Mouse (Mus musculus): ENCODE measurements at regions not wholly inside any gene's neighbourhood (a gene's known extent, or its start where the extent isn't known, plus 50 kb on each side); places are given as distances from the start of the nearest gene placed in this dataset.

- ATAC-seq, result no peak
- TF ChIP-seq CTCF (IDR thresholded peaks at IDR 0.05), result no peak
- in situ Hi-C loops (cut with MboI; ENCODE audit: low pct_unique_long_range_greater_than_20kb), result no loop called here
- H3K27me3 ChIP-seq, result no peaks in the 10 kb centered on the region
- CTCF ChIA-PET, result no interaction called here
- POLR2A ChIA-PET, result no interaction called here
- no peak for DNase-seq (ENCODE audit: low read depth, low spot score)
Observed at GRCm38 (mm10) chr13:79057424-79057823, 857.9 kb upstream of the Nr2f1 start.

- ATAC-seq (no peak), DNase-seq (ENCODE audit: low read depth, low spot score) (no peak)
- ChIA-PET POLR2A (no interaction called here), CTCF (no interaction called here)
- no peak for TF ChIP-seq CTCF (IDR thresholded peaks at IDR 0.05)
- in situ Hi-C loops (cut with MboI; ENCODE audit: low pct_unique_long_range_greater_than_20kb), result no loop called here
- H3K27me3 ChIP-seq, result no peaks in the 10 kb centered on the region
Observed at GRCm38 (mm10) chr13:79054481-79054880, 854.9 kb upstream of the Nr2f1 start.

- TF ChIP-seq CTCF (IDR thresholded peaks at IDR 0.05), result no peak
- ChIA-PET POLR2A (no interaction called here), CTCF (no interaction called here)
- in situ Hi-C loops (cut with MboI; ENCODE audit: low pct_unique_long_range_greater_than_20kb), result no loop called here
- ATAC-seq, result no peak
- DNase-seq (ENCODE audit: low read depth, low spot score), result no peak
- no peaks in the 10 kb centered on the region for H3K27me3 ChIP-seq
Observed at GRCm38 (mm10) chr13:79053428-79053827, 853.9 kb upstream of the Nr2f1 start.

- peaks cover 11% of the 10 kb centered on the region for H3K27me3 ChIP-seq
- in situ Hi-C loops (cut with MboI; ENCODE audit: low pct_unique_long_range_greater_than_20kb), result no loop called here
- CTCF ChIA-PET, result no interaction called here
- TF ChIP-seq CTCF (IDR thresholded peaks at IDR 0.05), result no peak
- ATAC-seq (no peak), DNase-seq (ENCODE audit: low read depth, low spot score) (no peak)
- POLR2A ChIA-PET, result no interaction called here
Observed at GRCm38 (mm10) chr13:79047240-79047639, 847.7 kb upstream of the Nr2f1 start.

- CTCF ChIA-PET, result no interaction called here
- no peak for TF ChIP-seq CTCF (IDR thresholded peaks at IDR 0.05)
- peaks cover 11% of the 10 kb centered on the region for H3K27me3 ChIP-seq
- in situ Hi-C loops (cut with MboI; ENCODE audit: low pct_unique_long_range_greater_than_20kb), result no loop called here
- POLR2A ChIA-PET, result no interaction called here
- ATAC-seq, result no peak
- no peak for DNase-seq (ENCODE audit: low read depth, low spot score)
Observed at GRCm38 (mm10) chr13:79044657-79045056, 845.1 kb upstream of the Nr2f1 start.

- no peaks in the 10 kb centered on the region for H3K27me3 ChIP-seq
- ATAC-seq, result no peak
- TF ChIP-seq CTCF (IDR thresholded peaks at IDR 0.05), result no peak
- POLR2A ChIA-PET, result no interaction called here
- in situ Hi-C loops (cut with MboI; ENCODE audit: low pct_unique_long_range_greater_than_20kb), result no loop called here
- CTCF ChIA-PET, result no interaction called here
- no peak for DNase-seq (ENCODE audit: low read depth, low spot score)
Observed at GRCm38 (mm10) chr13:79037883-79038282, 838.3 kb upstream of the Nr2f1 start.

- H3K27me3 ChIP-seq, result no peaks in the 10 kb centered on the region
- CTCF ChIA-PET, result no interaction called here
- no peak for TF ChIP-seq CTCF (IDR thresholded peaks at IDR 0.05)
- no peak for DNase-seq (ENCODE audit: low read depth, low spot score)
- no peak for ATAC-seq
- in situ Hi-C loops (cut with MboI; ENCODE audit: low pct_unique_long_range_greater_than_20kb), result no loop called here
- POLR2A ChIA-PET, result no interaction called here
Observed at GRCm38 (mm10) chr13:79035276-79035675, 835.7 kb upstream of the Nr2f1 start.

GRCm38 (mm10) chr13:79029974-79030373, 830.4 kb upstream of the Nr2f1 start:
- ATAC-seq (no peak), DNase-seq (ENCODE audit: low read depth, low spot score) (no peak)
- in situ Hi-C loops (cut with MboI; ENCODE audit: low pct_unique_long_range_greater_than_20kb), result no loop called here
- peaks cover 3% of the 10 kb centered on the region for H3K27me3 ChIP-seq
- CTCF ChIA-PET, result no interaction called here
- TF ChIP-seq CTCF (IDR thresholded peaks at IDR 0.05), result no peak
- POLR2A ChIA-PET, result no interaction called here

- peaks cover 3% of the 10 kb centered on the region for H3K27me3 ChIP-seq
- ChIA-PET POLR2A (no interaction called here), CTCF (interaction anchor here (0.9 to 1.1 kb wide), 3 partner anchors 41 to 1046 kb away, joined by 3 to 4 read pairs (median 3); no protein-coding TSS in a partner anchor)
- peak; percentile 53 for TF ChIP-seq CTCF (IDR thresholded peaks at IDR 0.05)
- peak; percentile 39 for ATAC-seq
- in situ Hi-C loops (cut with MboI; ENCODE audit: low pct_unique_long_range_greater_than_20kb), result no loop called here
- DNase-seq (ENCODE audit: low read depth, low spot score), result no peak
Observed at GRCm38 (mm10) chr13:79027877-79028760, 828.6 kb upstream of the Nr2f1 start.

GRCm38 (mm10) chr13:79025645-79026044, 826.1 kb upstream of the Nr2f1 start:
- ATAC-seq, result no peak
- DNase-seq (ENCODE audit: low read depth, low spot score), result no peak
- in situ Hi-C loops (cut with MboI; ENCODE audit: low pct_unique_long_range_greater_than_20kb), result no loop called here
- ChIA-PET CTCF (interaction anchor here (0.7 kb wide), 1 partner anchor 9 kb away, joined by 3 read pairs; no protein-coding TSS in a partner anchor), POLR2A (no interaction called here)
- TF ChIP-seq CTCF (IDR thresholded peaks at IDR 0.05), result no peak
- H3K27me3 ChIP-seq, result peaks cover 3% of the 10 kb centered on the region

- ATAC-seq, result no peak
- CTCF ChIA-PET, result no interaction called here
Observed at GRCm38 (mm10) chr13:79018051-79018450, 818.5 kb upstream of the Nr2f1 start.

GRCm38 (mm10) chr13:79003313-79003712, 803.8 kb upstream of the Nr2f1 start:
- H3K27me3 ChIP-seq, result no peaks in the 10 kb centered on the region
- POLR2A ChIA-PET, result no interaction called here
- no peak for DNase-seq (ENCODE audit: low read depth, low spot score)
- TF ChIP-seq CTCF (IDR thresholded peaks at IDR 0.05), result no peak
- ATAC-seq, result no peak
- in situ Hi-C loops (cut with MboI; ENCODE audit: low pct_unique_long_range_greater_than_20kb), result no loop called here
- CTCF ChIA-PET, result no interaction called here

More at GRCm38 (mm10) chr13:79018051-79018450, 818.5 kb upstream of the Nr2f1 start:
- no peak for TF ChIP-seq CTCF (IDR thresholded peaks at IDR 0.05)
- no peak for DNase-seq (ENCODE audit: low read depth, low spot score)
- in situ Hi-C loops (cut with MboI; ENCODE audit: low pct_unique_long_range_greater_than_20kb), result no loop called here
- H3K27me3 ChIP-seq, result no peaks in the 10 kb centered on the region
- POLR2A ChIA-PET, result no interaction called here

Measured in Patski (cell line).